Mouse (Mus musculus): ENCODE measurements around the gene Grik5. TPM values are rescaled to one million over a fixed set of nuclear protein-coding genes. Genes with fewer than 3 reads are reported as not detected.

Grik5 gene
- polyA plus RNA-seq, 1 experiment from 2014 or later = 5.1 TPM

DNA sequence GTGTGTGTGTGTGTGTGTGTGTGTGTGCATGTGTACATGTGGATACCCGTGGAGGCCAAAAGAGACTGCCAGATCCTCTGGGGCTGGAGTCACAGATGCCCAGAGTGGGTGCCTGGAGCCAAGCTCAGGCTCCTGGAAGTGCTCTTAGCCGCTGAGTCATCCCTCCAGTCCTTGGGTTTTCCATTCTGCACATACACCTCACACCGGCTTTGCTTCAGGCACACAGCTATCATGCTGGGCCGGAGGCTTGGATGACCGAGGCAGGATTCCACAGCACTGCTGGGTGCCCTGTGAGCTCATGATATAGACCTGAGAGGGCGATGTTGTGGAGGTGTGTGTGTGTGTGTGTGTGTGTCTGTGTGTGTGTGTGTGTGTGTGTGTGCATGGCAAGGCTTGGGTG is 103.7 kb downstream of the Grik5 start:
- Histone ChIP-seq H3K27ac (ENCODE audit: low read length) (no peak overlapping the region), H3K4me1 (ENCODE audit: insufficient read depth, low read length) (peaks cover 11% of the 10 kb centered on the region), H3K9me3 (ENCODE audit: low read length) (no peaks in the 10 kb centered on the region), H3K9ac (replicated peaks; ENCODE audit: low read length) (no peak overlapping the region), H3K4me2 (replicated peaks; ENCODE audit: low read depth, low read length) (no peak overlapping the region), H3K36me3 (ENCODE audit: insufficient read depth, low read length) (peaks cover 5% of the 10 kb centered on the region; the same call in 1 of the 2 replicates), H3K27me3 (ENCODE audit: insufficient read depth, low read length) (no peaks in the 10 kb centered on the region), H3K4me3 (ENCODE audit: low read length) (no peak overlapping the region)
- ATAC-seq (ENCODE audit: low FRiP score, low TSS enrichment) = no peak
- 73% methylated on average over 6 of the region's 6 CpGs for WGBS

DNA sequence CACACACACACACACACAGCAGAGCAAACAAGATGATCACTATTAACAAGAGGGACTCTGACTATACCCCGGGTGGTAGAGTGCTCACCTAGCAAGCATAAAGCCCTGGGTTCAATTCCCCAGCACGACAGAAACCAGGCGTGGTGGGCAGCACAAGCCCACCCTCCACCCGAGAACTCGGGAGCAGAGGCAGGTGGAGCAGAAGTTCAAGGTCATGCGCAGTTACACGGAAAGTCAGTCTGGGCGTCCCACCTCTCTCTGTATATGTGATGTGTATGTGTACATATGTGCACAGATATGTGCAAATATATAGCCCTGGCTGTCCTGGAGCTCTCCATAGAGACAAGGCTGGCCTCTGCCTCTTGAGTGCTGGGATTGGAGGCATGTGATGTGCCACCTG is 104.2 kb downstream of the Grik5 start:
- Histone ChIP-seq H3K4me2 (replicated peaks; ENCODE audit: low read depth, low read length) (no peak overlapping the region), H3K4me3 (ENCODE audit: low read length) (no peak overlapping the region), H3K9ac (replicated peaks; ENCODE audit: low read length) (no peak overlapping the region), H3K27ac (ENCODE audit: low read length) (no peak overlapping the region), H3K4me1 (ENCODE audit: insufficient read depth, low read length) (peaks cover 11% of the 10 kb centered on the region), H3K27me3 (ENCODE audit: insufficient read depth, low read length) (no peaks in the 10 kb centered on the region), H3K36me3 (ENCODE audit: insufficient read depth, low read length) (peaks cover 5% of the 10 kb centered on the region; the same call in 1 of the 2 replicates), H3K9me3 (ENCODE audit: low read length) (no peaks in the 10 kb centered on the region)
- WGBS = 87% methylated on average over 8 of the region's 8 CpGs
- no peak for ATAC-seq (ENCODE audit: low FRiP score, low TSS enrichment)

DNA sequence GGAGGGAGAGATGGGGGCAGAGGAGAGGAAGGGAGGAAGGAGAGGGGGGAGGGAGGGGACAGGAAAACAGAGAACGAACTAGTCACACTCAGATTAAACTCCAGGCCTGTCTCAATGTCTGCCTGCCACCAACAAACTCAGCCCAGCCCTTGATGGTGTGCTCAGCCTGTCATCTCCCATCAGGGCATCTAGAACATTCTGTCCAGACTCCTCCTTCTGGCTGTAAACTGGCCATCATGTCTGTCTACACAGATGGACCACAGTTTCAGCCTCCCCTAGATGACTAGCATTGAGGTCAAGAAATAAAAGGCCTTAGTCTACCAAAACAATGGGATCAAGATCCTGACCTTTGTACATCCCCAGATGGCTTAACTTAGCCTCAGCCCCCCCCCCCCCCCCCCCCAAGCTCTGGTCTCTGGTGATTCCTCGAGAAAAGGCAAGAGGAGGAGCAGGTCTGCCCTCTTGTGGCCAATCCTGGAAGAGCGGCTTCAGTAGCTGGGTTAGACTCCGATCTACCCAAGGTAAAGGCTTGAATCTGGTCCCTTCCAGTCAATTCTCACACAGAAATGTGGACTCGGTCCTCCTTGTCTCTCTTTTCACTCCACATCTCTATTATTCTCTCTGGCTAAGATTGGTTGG is 107.1 kb downstream of the Grik5 start:
- WGBS = 10% methylated on average over 5 of the region's 5 CpGs
- Histone ChIP-seq H3K4me3 (ENCODE audit: low read length) (no peak overlapping the region), H3K4me2 (replicated peaks; ENCODE audit: low read depth, low read length) (no peak overlapping the region), H3K27me3 (ENCODE audit: insufficient read depth, low read length) (no peaks in the 10 kb centered on the region), H3K27ac (ENCODE audit: low read length) (no peak overlapping the region), H3K9ac (replicated peaks; ENCODE audit: low read length) (no peak overlapping the region), H3K36me3 (ENCODE audit: insufficient read depth, low read length) (peaks cover 5% of the 10 kb centered on the region; the same call in 1 of the 2 replicates), H3K9me3 (ENCODE audit: low read length) (no peaks in the 10 kb centered on the region), H3K4me1 (ENCODE audit: insufficient read depth, low read length) (0 out of 2 replicates have a peak, but pooled peaks cover 2% of the 10 kb centered on the region)
- ATAC-seq (ENCODE audit: low FRiP score, low TSS enrichment) = peak; percentile 25; the same call in 1 of the 2 replicates

DNA sequence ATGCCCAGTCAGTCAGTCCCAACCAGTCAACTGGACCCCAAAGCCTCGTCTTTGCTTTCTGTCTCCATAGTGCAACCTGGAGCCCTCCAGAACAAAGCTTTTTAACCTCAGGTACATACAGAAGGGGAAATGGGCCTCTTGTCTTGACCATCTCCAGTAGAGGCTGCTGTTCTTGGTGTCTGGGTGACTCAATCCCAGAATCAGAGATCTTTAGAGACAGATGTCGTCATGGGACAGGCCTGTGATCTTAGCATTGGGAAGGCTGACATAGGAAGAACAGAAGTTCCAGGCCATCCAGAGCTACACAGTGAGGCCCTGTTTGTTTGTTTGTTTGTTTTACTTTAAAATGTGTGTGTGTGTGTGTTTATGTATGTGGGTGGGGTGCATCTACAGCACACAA is 107.9 kb downstream of the Grik5 start:
- no peaks in the 10 kb centered on the region for H3K36me3 ChIP-seq (ENCODE audit: insufficient read depth, low read length)
- no peaks in the 10 kb centered on the region for H3K27me3 ChIP-seq (ENCODE audit: insufficient read depth, low read length)
- no peak overlapping the region for H3K27ac ChIP-seq (ENCODE audit: low read length)
- 70% methylated on average over 2 of the region's 2 CpGs for WGBS
- no peak overlapping the region for H3K4me2 ChIP-seq (replicated peaks; ENCODE audit: low read depth, low read length)
- ATAC-seq (ENCODE audit: low FRiP score, low TSS enrichment) = no peak
- no peaks in the 10 kb centered on the region for H3K9me3 ChIP-seq (ENCODE audit: low read length)
- no peak overlapping the region for H3K4me3 ChIP-seq (ENCODE audit: low read length)
- 0 out of 2 replicates have a peak, but pooled peaks cover 2% of the 10 kb centered on the region for H3K4me1 ChIP-seq (ENCODE audit: insufficient read depth, low read length)
- H3K9ac ChIP-seq (replicated peaks; ENCODE audit: low read length) = no peak overlapping the region

Small RNA genes lying within 50 kb of the gene (microRNA-seq; reads per million reads assigned to microRNA genes)
- gene Mir6537 = not detected
- gene Mir7046 = not detected
- not detected for gene Mir7047

Other genes with a start within 250 kb of the Grik5 start
- 8.3 and 21.9 TPM in 2 replicates for gene Gm9844, start 210.1 kb downstream of the Grik5 start, polyA plus RNA-seq (2015; fragmentation: Nextera tagmentation; extraction: Ambion mirVana)
- gene Lypd4, start 202.4 kb downstream of the Grik5 start, polyA plus RNA-seq (2015; fragmentation: Nextera tagmentation; extraction: Ambion mirVana) = not detected in 2 replicates
- not detected in 2 replicates for gene Dmrtc2, start 202.3 kb downstream of the Grik5 start, polyA plus RNA-seq (2015; fragmentation: Nextera tagmentation; extraction: Ambion mirVana)
- 2,217 and 2,364 TPM in 2 replicates for gene Rps19, start 188.0 kb downstream of the Grik5 start, polyA plus RNA-seq (2015; fragmentation: Nextera tagmentation; extraction: Ambion mirVana)
- 1.8 and 2.0 TPM in 2 replicates for gene Cd79a, start 175.0 kb downstream of the Grik5 start, polyA plus RNA-seq (2015; fragmentation: Nextera tagmentation; extraction: Ambion mirVana)
- 94.7 and 105 TPM in 2 replicates for gene Arhgef1, start 169.4 kb downstream of the Grik5 start, polyA plus RNA-seq (2015; fragmentation: Nextera tagmentation; extraction: Ambion mirVana)
- gene Gm4881, start 127.9 kb downstream of the Grik5 start, polyA plus RNA-seq (2015; fragmentation: Nextera tagmentation; extraction: Ambion mirVana) = not detected in 2 replicates
- 183 and 199 TPM in 2 replicates for gene Rabac1, start 99.6 kb downstream of the Grik5 start, polyA plus RNA-seq (2015; fragmentation: Nextera tagmentation; extraction: Ambion mirVana)
- 0.66 and 1.5 TPM in 2 replicates for gene Atp1a3, start 66.4 kb downstream of the Grik5 start, polyA plus RNA-seq (2015; fragmentation: Nextera tagmentation; extraction: Ambion mirVana)
- gene Zfp574, start 221 bp upstream of the Grik5 start, polyA plus RNA-seq (2015; fragmentation: Nextera tagmentation; extraction: Ambion mirVana) = 37.7 and 44.1 TPM in 2 replicates
- 0.40 and 0.99 TPM in 2 replicates for gene Pou2f2, start 107.4 kb upstream of the Grik5 start, polyA plus RNA-seq (2015; fragmentation: Nextera tagmentation; extraction: Ambion mirVana)
- gene Dedd2, start 148.3 kb upstream of the Grik5 start, polyA plus RNA-seq (2015; fragmentation: Nextera tagmentation; extraction: Ambion mirVana) = 12.0 and 13.2 TPM in 2 replicates
- 2.7 and 3.0 TPM in 2 replicates for gene Zfp526, start 149.1 kb upstream of the Grik5 start, polyA plus RNA-seq (2015; fragmentation: Nextera tagmentation; extraction: Ambion mirVana)
- gene Gsk3a, start 165.5 kb upstream of the Grik5 start, polyA plus RNA-seq (2015; fragmentation: Nextera tagmentation; extraction: Ambion mirVana) = 9.0 and 9.9 TPM in 2 replicates
- gene Erf, start 178.4 kb upstream of the Grik5 start, polyA plus RNA-seq (2015; fragmentation: Nextera tagmentation; extraction: Ambion mirVana) = 12.5 and 15.2 TPM in 2 replicates
- gene Cic, start 195.4 kb upstream of the Grik5 start, polyA plus RNA-seq (2015; fragmentation: Nextera tagmentation; extraction: Ambion mirVana) = 28.9 and 30.8 TPM in 2 replicates
- 197 and 199 TPM in 2 replicates for gene Pafah1b3, start 225.6 kb upstream of the Grik5 start, polyA plus RNA-seq (2015; fragmentation: Nextera tagmentation; extraction: Ambion mirVana)
- gene Prr19, start 229.1 kb upstream of the Grik5 start, polyA plus RNA-seq (2015; fragmentation: Nextera tagmentation; extraction: Ambion mirVana) = 0.84 and 0.98 TPM in 2 replicates
- gene Tmem145, start 233.8 kb upstream of the Grik5 start, polyA plus RNA-seq (2015; fragmentation: Nextera tagmentation; extraction: Ambion mirVana) = 0.10 and 0.67 TPM in 2 replicates
- 16.9 and 18.2 TPM in 2 replicates for gene Megf8, start 244.8 kb upstream of the Grik5 start, polyA plus RNA-seq (2015; fragmentation: Nextera tagmentation; extraction: Ambion mirVana)

Measured in kidney, embryonic 16.5 days (tissue).